Comparison of ENCODE assay signal across 22 mouse cellular contexts in genomic region chr7:102229814-102230213, GRCm38 (mm10). TPM values are rescaled to one million over a fixed set of nuclear protein-coding genes. Genes with fewer than 3 reads are reported as not detected.
A peak's percentile ranks its signal among the peaks of the same experiment; 100 is the strongest.
DNase-seq lines count a peak whose midpoint lies in the region; ATAC-seq and TF ChIP-seq lines count a peak whose summit lies in the region.
"Had no signal": no experiment of that assay in that cellular context is flagged by ENCODE, and none has a peak within 500 bp of the region (broad histone marks: within the 10 kb centered on the region; RNA-seq: fewer than 3 reads in every experiment).

No protein-coding gene starts in this region.

- no peak for TF ChIP-seq POLR2A in lung, adult 2 months (IDR thresholded peaks at IDR 0.05; ENCODE audit: borderline replicate concordance, extremely low read depth, low read depth, low read length)
- TF ChIP-seq POLR2A in bone marrow macrophage, adult 2 months (IDR thresholded peaks at IDR 0.05; ENCODE audit: borderline replicate concordance, low read depth, low read length), result no peak
- 0 out of 2 replicates have a peak, but pooled peaks have one; percentile 24 for TF ChIP-seq POLR2A in testis, adult 2 months (IDR thresholded peaks at IDR 0.05; ENCODE audit: control insufficient read depth, low read depth, low read length)

- ATAC-seq in inflammation-experienced regulatory T-cells, adult 6 months, result no peak
- ATAC-seq: forebrain, embryonic 13.5 days; liver, embryonic 12.5 days had no signal

- no peaks in the 10 kb centered on the region for H3K36me3 ChIP-seq in testis, adult 2 months (ENCODE audit: control insufficient read depth, insufficient read depth, low read length)

- H3K4me1 ChIP-seq in lung, adult 2 months (ENCODE audit: control insufficient read depth, insufficient read depth, low read length), result peaks cover 6% of the 10 kb centered on the region
- peaks cover 56% of the 10 kb centered on the region for H3K4me1 ChIP-seq in bone marrow macrophage, adult 2 months (ENCODE audit: control insufficient read depth, insufficient read depth, low read length)
- H3K4me1 ChIP-seq in testis, adult 2 months (ENCODE audit: control insufficient read depth, insufficient read depth, low read length), result peaks cover 7% of the 10 kb centered on the region
- H3K4me1 ChIP-seq: embryonic facial prominence, embryonic 12.5 days; forebrain, embryonic 13.5 days; hindbrain, embryonic 13.5 days had no signal

- peak overlapping the region; percentile 3 for H3K4me3 ChIP-seq in lung, adult 2 months (replicated peaks; ENCODE audit: extremely low read depth, low read depth, low read length)
- H3K4me3 ChIP-seq in bone marrow macrophage, adult 2 months (ENCODE audit: insufficient read depth, low read length), result no peak overlapping the region
- peak overlapping the region; percentile 75 for H3K4me3 ChIP-seq in testis, adult 2 months (ENCODE audit: control insufficient read depth, low read depth, low read length)
- H3K4me3 ChIP-seq: embryonic facial prominence, embryonic 12.5 days; erythroblast, embryonic 14.5 days; forebrain, embryonic 13.5 days; hindbrain, embryonic 13.5 days; left cerebral cortex, adult 2 months; liver, embryonic 12.5 days; lung, embryonic 15.5 days had no signal

- WGBS in lung, adult 2 months, result 68% methylated on average over 6 of the region's 6 CpGs

- no peak for TF ChIP-seq CTCF in lung, adult 2 months (IDR thresholded peaks at IDR 0.05; ENCODE audit: insufficient read depth, low read length)
- TF ChIP-seq CTCF in bone marrow macrophage, adult 2 months (IDR thresholded peaks at IDR 0.05; ENCODE audit: low read depth, low read length), result no peak
- TF ChIP-seq CTCF in testis, adult 2 months (IDR thresholded peaks at IDR 0.05; ENCODE audit: control insufficient read depth, insufficient read depth, insufficient replicate concordance, low read depth, low read length), result no peak

- no peaks in the 10 kb centered on the region for H3K27me3 ChIP-seq in testis, adult 2 months (ENCODE audit: control insufficient read depth, insufficient read depth, low read length)
- H3K27me3 ChIP-seq: embryonic facial prominence, embryonic 12.5 days; forebrain, embryonic 13.5 days; hindbrain, embryonic 13.5 days; liver, embryonic 12.5 days; lung, embryonic 15.5 days had no signal

- intact Hi-C loops in left cerebral cortex, postnatal 36 days (cut with DNase I), result no loop called here

- DNase-seq in adrenal gland, adult 8-10 months, result peak; percentile 58
- no peak for DNase-seq in adrenal gland, adult 18-20 months (ENCODE audit: low spot score in 2 of 2)
- no peak for DNase-seq in lung, adult 2 months
- no peak for DNase-seq in lung, postnatal 14 days
- no peak for DNase-seq in left cerebral cortex, postnatal 36 days (ENCODE audit: low spot score in 2 of 2)
- DNase-seq: cerebellum, adult 9-10 months; gastrocnemius, postnatal 25 days; heart, postnatal 14 days; kidney, adult 9 months; kidney, postnatal 36 days; layer of hippocampus, adult 9-11 months; thymus, adult 2 months had no signal

- peak overlapping the region; percentile 13 for H3K27ac ChIP-seq in bone marrow macrophage, adult 2 months (ENCODE audit: insufficient read depth, low read depth, low read length)
- H3K27ac ChIP-seq in testis, adult 2 months (ENCODE audit: control insufficient read depth, insufficient read depth, low read depth, low read length), result peak overlapping the region; percentile 84
- H3K27ac ChIP-seq: embryonic facial prominence, embryonic 12.5 days; forebrain, embryonic 13.5 days; hindbrain, embryonic 13.5 days; left cerebral cortex, adult 2 months; liver, embryonic 12.5 days; lung, embryonic 15.5 days had no signal

RNA-seq across cellular contexts. Expression of gene Pgap2, which starts 19.8 kb away (rescaled TPM):
- total RNA-seq in adrenal gland, adult 8-10 months (2022), result 10 to 100 TPM; 76.4 to 94.5 (median 93.0) TPM
- 10 to 100 TPM; 57.5 to 79.5 TPM for total RNA-seq in adrenal gland, adult 18-20 months (2021)
- polyA plus RNA-seq in lung, adult 2 months (2012; rRNA removed), result 147 and 180 TPM in 2 replicates
- polyA plus RNA-seq in bone marrow macrophage, adult 2 months (2012; ENCODE audit: insufficient read depth, insufficient read length, missing spikeins), result 103 and 110 TPM in 2 replicates
- polyA plus RNA-seq in testis, adult 2 months (2012; rRNA removed), result 304 and 321 TPM in 2 replicates
- polyA plus RNA-seq in inflammation-experienced regulatory T-cells, adult 6 months (2017; shearing (Covaris generic)), result 10 to 100 TPM; 46.4 to 51.1 (median 47.1) TPM
- total RNA-seq in left cerebral cortex, postnatal 36 days (2021), result 10 to 100 TPM; 22.1 to 23.1 TPM

RNA-seq across cellular contexts. Expression of gene Nup98, which starts 19.8 kb away (rescaled TPM):
- total RNA-seq in adrenal gland, adult 8-10 months (2022), result 10 to 100 TPM; 56.0 to 84.3 (median 74.0) TPM
- 10 to 100 TPM; 72.5 to 80.1 TPM for total RNA-seq in adrenal gland, adult 18-20 months (2021)
- polyA plus RNA-seq in lung, adult 2 months (2012; rRNA removed), result 14.2 and 17.8 TPM in 2 replicates
- polyA plus RNA-seq in bone marrow macrophage, adult 2 months (2012; ENCODE audit: insufficient read depth, insufficient read length, missing spikeins), result 33.3 and 36.9 TPM in 2 replicates
- 126 and 133 TPM in 2 replicates for polyA plus RNA-seq in testis, adult 2 months (2012; rRNA removed)
- polyA plus RNA-seq in inflammation-experienced regulatory T-cells, adult 6 months (2017; shearing (Covaris generic)), result 10 to 100 TPM; 34.1 to 42.1 (median 39.1) TPM
- total RNA-seq in left cerebral cortex, postnatal 36 days (2021), result 10 to 100 TPM; 34.0 to 44.5 TPM

RNA-seq across cellular contexts. Expression of gene Rhog, which starts 26.0 kb away (rescaled TPM):
- 10 to 100 TPM; 39.8 to 54.4 (median 47.5) TPM for total RNA-seq in adrenal gland, adult 8-10 months (2022)
- total RNA-seq in adrenal gland, adult 18-20 months (2021), result 10 to 100 TPM; 43.5 to 55.7 TPM
- polyA plus RNA-seq in lung, adult 2 months (2012; rRNA removed), result 101 and 113 TPM in 2 replicates
- 537 and 572 TPM in 2 replicates for polyA plus RNA-seq in bone marrow macrophage, adult 2 months (2012; ENCODE audit: insufficient read depth, insufficient read length, missing spikeins)
- polyA plus RNA-seq in testis, adult 2 months (2012; rRNA removed), result 11.2 and 13.2 TPM in 2 replicates
- 100 to 1,000 TPM; 135 to 199 (median 174) TPM for polyA plus RNA-seq in inflammation-experienced regulatory T-cells, adult 6 months (2017; shearing (Covaris generic))
- total RNA-seq in left cerebral cortex, postnatal 36 days (2021), result 10 to 100 TPM; 25.5 to 31.0 TPM

RNA-seq across cellular contexts. Expression of gene Stim1, which starts 37.8 kb away (rescaled TPM):
- total RNA-seq in adrenal gland, adult 8-10 months (2022), result 10 to 100 TPM; 74.4 to 93.6 (median 83.3) TPM
- total RNA-seq in adrenal gland, adult 18-20 months (2021), result 10 to 100 TPM; 74.0 to 77.1 TPM
- 74.0 and 78.7 TPM in 2 replicates for polyA plus RNA-seq in lung, adult 2 months (2012; rRNA removed)
- 43.4 and 50.2 TPM in 2 replicates for polyA plus RNA-seq in bone marrow macrophage, adult 2 months (2012; ENCODE audit: insufficient read depth, insufficient read length, missing spikeins)
- polyA plus RNA-seq in testis, adult 2 months (2012; rRNA removed), result 127 and 130 TPM in 2 replicates
- polyA plus RNA-seq in inflammation-experienced regulatory T-cells, adult 6 months (2017; shearing (Covaris generic)), result 10 to 100 TPM; 46.3 to 50.9 (median 48.2) TPM
- 10 to 100 TPM; 88.5 to 92.8 TPM for total RNA-seq in left cerebral cortex, postnatal 36 days (2021)
